Mouse (Mus musculus) ES-E14 (cell line): Measurements from ENCODE around the gene Slc39a13.

Experiments used
- HCFC1 ChIP-seq: IDR thresholded peaks from 2 replicates; pipeline ENCODE4 v1.6.1; 2012; ENCODE audit warnings: low read length, inconsistent platforms, borderline replicate concordance; ENCODE audit not compliant: insufficient read depth
- ZC3H11A ChIP-seq: IDR thresholded peaks from 2 replicates; pipeline ENCODE4 v1.6.1; 2012; ENCODE audit warnings: low read depth, mild to moderate bottlenecking, inconsistent platforms, low read length, borderline replicate concordance
- ZNF384 ChIP-seq: IDR thresholded peaks from 2 replicates; pipeline ENCODE4 v1.6.1; 2012; ENCODE audit warnings: low read depth, low read length, inconsistent platforms

GRCm38 (mm10) chr2:91080784-91081513 is 10.7 kb upstream of the Slc39a13 start:
- no peak for TF ChIP-seq ZNF384
- no peak for TF ChIP-seq ZC3H11A
- no peak for TF ChIP-seq HCFC1
